Mouse (Mus musculus): ENCODE measurements around the gene Kcnh1. TPM values are rescaled to one million over a fixed set of nuclear protein-coding genes. Genes with fewer than 3 reads are reported as not detected.

Kcnh1 gene
- polyA plus RNA-seq, 1 experiment from 2014 or later: 0.64 TPM

GRCm38 (mm10) chr1:192473134-192473533 lies 282.6 kb downstream of the Kcnh1 start:
- Histone ChIP-seq H3K27ac (ENCODE audit: low read length) (no peak overlapping the region), H3K4me3 (ENCODE audit: low read length) (no peak overlapping the region), H3K9ac (ENCODE audit: low read depth, low read length) (no peak overlapping the region), H3K4me2 (ENCODE audit: low read depth, low read length) (no peak overlapping the region), H3K36me3 (ENCODE audit: control insufficient read depth, insufficient read depth, low read length) (no peaks in the 10 kb centered on the region), H3K4me1 (ENCODE audit: control insufficient read depth, insufficient read depth, low read length) (peaks cover 6% of the 10 kb centered on the region; the same call in 1 of the 2 replicates), H3K27me3 (replicated peaks; ENCODE audit: control insufficient read depth, insufficient read depth, low read length) (no peaks in the 10 kb centered on the region), H3K9me3 (ENCODE audit: control insufficient read depth, low read length) (no peaks in the 10 kb centered on the region)
- WGBS: 89% methylated on average over 6 of the region's 6 CpGs
- no peak for ATAC-seq

GRCm38 (mm10) chr1:192476704-192477103 lies 286.1 kb downstream of the Kcnh1 start:
- WGBS: 23% methylated on average over 7 of the region's 7 CpGs
- no peak overlapping the region for H3K9ac ChIP-seq (ENCODE audit: low read depth, low read length)
- H3K9me3 ChIP-seq (ENCODE audit: control insufficient read depth, low read length): no peaks in the 10 kb centered on the region
- H3K4me3 ChIP-seq (ENCODE audit: low read length): no peak overlapping the region
- H3K27ac ChIP-seq (ENCODE audit: low read length): no peak overlapping the region
- H3K27me3 ChIP-seq (replicated peaks; ENCODE audit: control insufficient read depth, insufficient read depth, low read length): no peaks in the 10 kb centered on the region
- no peak overlapping the region for H3K4me2 ChIP-seq (ENCODE audit: low read depth, low read length)
- no peak for ATAC-seq
- no peaks in the 10 kb centered on the region for H3K36me3 ChIP-seq (ENCODE audit: control insufficient read depth, insufficient read depth, low read length)
- H3K4me1 ChIP-seq (ENCODE audit: control insufficient read depth, insufficient read depth, low read length): peaks cover 6% of the 10 kb centered on the region; the same call in 1 of the 2 replicates

GRCm38 (mm10) chr1:192477556-192477955 lies 287.0 kb downstream of the Kcnh1 start:
- Histone ChIP-seq H3K9me3 (ENCODE audit: control insufficient read depth, low read length) (no peaks in the 10 kb centered on the region), H3K4me1 (ENCODE audit: control insufficient read depth, insufficient read depth, low read length) (peaks cover 6% of the 10 kb centered on the region; the same call in 1 of the 2 replicates), H3K4me3 (ENCODE audit: low read length) (no peak overlapping the region), H3K9ac (ENCODE audit: low read depth, low read length) (no peak overlapping the region), H3K27ac (ENCODE audit: low read length) (0 out of 2 replicates have a peak overlapping the region, but pooled peaks have one; percentile 13), H3K36me3 (ENCODE audit: control insufficient read depth, insufficient read depth, low read length) (no peaks in the 10 kb centered on the region), H3K4me2 (ENCODE audit: low read depth, low read length) (no peak overlapping the region), H3K27me3 (replicated peaks; ENCODE audit: control insufficient read depth, insufficient read depth, low read length) (no peaks in the 10 kb centered on the region)
- no peak for ATAC-seq
- 56% methylated on average over 6 of the region's 6 CpGs for WGBS

- WGBS: 54% methylated on average over 5 of the region's 5 CpGs
- no peak overlapping the region for H3K9ac ChIP-seq (ENCODE audit: low read depth, low read length)
- no peaks in the 10 kb centered on the region for H3K36me3 ChIP-seq (ENCODE audit: control insufficient read depth, insufficient read depth, low read length)
- no peaks in the 10 kb centered on the region for H3K27me3 ChIP-seq (replicated peaks; ENCODE audit: control insufficient read depth, insufficient read depth, low read length)
- ATAC-seq: no peak
- peaks cover 6% of the 10 kb centered on the region; the same call in 1 of the 2 replicates for H3K4me1 ChIP-seq (ENCODE audit: control insufficient read depth, insufficient read depth, low read length)
- no peak overlapping the region for H3K4me3 ChIP-seq (ENCODE audit: low read length)
- no peaks in the 10 kb centered on the region for H3K9me3 ChIP-seq (ENCODE audit: control insufficient read depth, low read length)
- no peak overlapping the region for H3K4me2 ChIP-seq (ENCODE audit: low read depth, low read length)
- H3K27ac ChIP-seq (ENCODE audit: low read length): no peak overlapping the region
Observed at GRCm38 (mm10) chr1:192478176-192478575, 287.6 kb downstream of the Kcnh1 start.

GRCm38 (mm10) chr1:192480072-192480784 lies 289.7 kb downstream of the Kcnh1 start:
- ATAC-seq: no peak

GRCm38 (mm10) chr1:192481446-192481845 lies 290.9 kb downstream of the Kcnh1 start:
- Histone ChIP-seq H3K27me3 (replicated peaks; ENCODE audit: control insufficient read depth, insufficient read depth, low read length) (no peaks in the 10 kb centered on the region), H3K4me3 (ENCODE audit: low read length) (no peak overlapping the region), H3K36me3 (ENCODE audit: control insufficient read depth, insufficient read depth, low read length) (no peaks in the 10 kb centered on the region), H3K27ac (ENCODE audit: low read length) (no peak overlapping the region), H3K4me1 (ENCODE audit: control insufficient read depth, insufficient read depth, low read length) (peaks cover 6% of the 10 kb centered on the region; the same call in 1 of the 2 replicates), H3K9me3 (ENCODE audit: control insufficient read depth, low read length) (no peaks in the 10 kb centered on the region), H3K9ac (ENCODE audit: low read depth, low read length) (no peak overlapping the region), H3K4me2 (ENCODE audit: low read depth, low read length) (no peak overlapping the region)
- ATAC-seq: no peak

More at GRCm38 (mm10) chr1:192480072-192480784, 289.7 kb downstream of the Kcnh1 start:
- Histone ChIP-seq H3K36me3 (ENCODE audit: control insufficient read depth, insufficient read depth, low read length) (no peaks in the 10 kb centered on the region), H3K9ac (ENCODE audit: low read depth, low read length) (no peak overlapping the region), H3K4me1 (ENCODE audit: control insufficient read depth, insufficient read depth, low read length) (peaks cover 6% of the 10 kb centered on the region; the same call in 1 of the 2 replicates), H3K27ac (ENCODE audit: low read length) (no peak overlapping the region), H3K4me2 (ENCODE audit: low read depth, low read length) (no peak overlapping the region), H3K4me3 (ENCODE audit: low read length) (no peak overlapping the region), H3K9me3 (ENCODE audit: control insufficient read depth, low read length) (no peaks in the 10 kb centered on the region), H3K27me3 (replicated peaks; ENCODE audit: control insufficient read depth, insufficient read depth, low read length) (no peaks in the 10 kb centered on the region)
- 74% methylated on average over 8 of the region's 8 CpGs for WGBS

- Histone ChIP-seq H3K4me1 (ENCODE audit: control insufficient read depth, insufficient read depth, low read length) (no peaks in the 10 kb centered on the region), H3K4me2 (ENCODE audit: low read depth, low read length) (no peak overlapping the region), H3K4me3 (ENCODE audit: low read length) (no peak overlapping the region), H3K36me3 (ENCODE audit: control insufficient read depth, insufficient read depth, low read length) (no peaks in the 10 kb centered on the region), H3K27ac (ENCODE audit: low read length) (0 out of 2 replicates have a peak overlapping the region, but pooled peaks have one; percentile 25), H3K27me3 (replicated peaks; ENCODE audit: control insufficient read depth, insufficient read depth, low read length) (no peaks in the 10 kb centered on the region), H3K9me3 (ENCODE audit: control insufficient read depth, low read length) (no peaks in the 10 kb centered on the region), H3K9ac (ENCODE audit: low read depth, low read length) (no peak overlapping the region)
- WGBS: 41% methylated on average over 3 of the region's 3 CpGs
- ATAC-seq: peak; percentile 36; the same call in 1 of the 2 replicates
Observed at GRCm38 (mm10) chr1:192485030-192485429, 294.5 kb downstream of the Kcnh1 start.

- Histone ChIP-seq H3K9me3 (ENCODE audit: control insufficient read depth, low read length) (no peaks in the 10 kb centered on the region), H3K4me2 (ENCODE audit: low read depth, low read length) (no peak overlapping the region), H3K4me1 (ENCODE audit: control insufficient read depth, insufficient read depth, low read length) (no peaks in the 10 kb centered on the region), H3K27me3 (replicated peaks; ENCODE audit: control insufficient read depth, insufficient read depth, low read length) (no peaks in the 10 kb centered on the region), H3K27ac (ENCODE audit: low read length) (no peak overlapping the region), H3K4me3 (ENCODE audit: low read length) (no peak overlapping the region), H3K9ac (ENCODE audit: low read depth, low read length) (no peak overlapping the region), H3K36me3 (ENCODE audit: control insufficient read depth, insufficient read depth, low read length) (no peaks in the 10 kb centered on the region)
- ATAC-seq: no peak
- WGBS: 97% methylated on average over 11 of the region's 11 CpGs
Observed at GRCm38 (mm10) chr1:192487571-192487970, 297.0 kb downstream of the Kcnh1 start.

GRCm38 (mm10) chr1:192489908-192490825 lies 299.6 kb downstream of the Kcnh1 start:
- H3K9me3 ChIP-seq (ENCODE audit: control insufficient read depth, low read length): no peaks in the 10 kb centered on the region
- no peaks in the 10 kb centered on the region for H3K4me1 ChIP-seq (ENCODE audit: control insufficient read depth, insufficient read depth, low read length)
- H3K9ac ChIP-seq (ENCODE audit: low read depth, low read length): no peak overlapping the region
- no peak overlapping the region for H3K4me2 ChIP-seq (ENCODE audit: low read depth, low read length)
- no peak for ATAC-seq
- H3K27me3 ChIP-seq (replicated peaks; ENCODE audit: control insufficient read depth, insufficient read depth, low read length): no peaks in the 10 kb centered on the region
- 72% methylated on average over 13 of the region's 13 CpGs for WGBS
- no peak overlapping the region for H3K27ac ChIP-seq (ENCODE audit: low read length)
- no peaks in the 10 kb centered on the region for H3K36me3 ChIP-seq (ENCODE audit: control insufficient read depth, insufficient read depth, low read length)
- no peak overlapping the region for H3K4me3 ChIP-seq (ENCODE audit: low read length)
